Mouse (Mus musculus) adrenal gland, adult 8-10 months (tissue): Measurements from ENCODE around the gene Pex3. TPM values are rescaled to one million over a fixed set of nuclear protein-coding genes. Genes with fewer than 3 reads are reported as not detected.

ENCODE experiments used
- DNase-seq: peaks from one replicate; pipeline ENCODE4 v3.0.0; 2022
- total RNA-seq, 4 experiments: library from RNA; stranded (reverse); gene quantifications; 2 replicates each; pipeline ENCODE4 v1.2.4; 2022

Gene Pex3
- 10 to 100 TPM; 29.0 to 37.5 (median 30.5) TPM for total RNA-seq

GRCm38 (mm10) chr10:13552646-13553497 is at the start of gene Pex3, which contains the start of gene Adat2:
Gene Pex3, minus strand, starts transcription at chr10:13553142.
Gene Adat2, plus strand, starts transcription at chr10:13552894.
- peak; percentile 84 for DNase-seq

GRCm38 (mm10) chr10:13600926-13601325 is 48.0 kb upstream of the Pex3 start:
- DNase-seq = no peak

GRCm38 (mm10) chr10:13597491-13597890 is 44.5 kb upstream of the Pex3 start:
- DNase-seq = no peak

- DNase-seq = peak; percentile 30
Measured at GRCm38 (mm10) chr10:13596866-13597265, 43.9 kb upstream of the Pex3 start.

- DNase-seq = no peak
Measured at GRCm38 (mm10) chr10:13596073-13596472, 43.1 kb upstream of the Pex3 start.

- DNase-seq = no peak
Measured at GRCm38 (mm10) chr10:13593529-13593928, 40.6 kb upstream of the Pex3 start.

GRCm38 (mm10) chr10:13592196-13592595 is 39.3 kb upstream of the Pex3 start:
- no peak for DNase-seq

- DNase-seq = no peak
Measured at GRCm38 (mm10) chr10:13587914-13588313, 35.0 kb upstream of the Pex3 start.

- no peak for DNase-seq
Measured at GRCm38 (mm10) chr10:13577123-13577522, 24.2 kb upstream of the Pex3 start.

- no peak for DNase-seq
Measured at GRCm38 (mm10) chr10:13572410-13572809, 19.5 kb upstream of the Pex3 start.

GRCm38 (mm10) chr10:13572003-13572402 is 19.1 kb upstream of the Pex3 start:
- peak; percentile 13 for DNase-seq

- no peak for DNase-seq
Measured at GRCm38 (mm10) chr10:13570697-13571538, 18.0 kb upstream of the Pex3 start.

- no peak for DNase-seq
Measured at GRCm38 (mm10) chr10:13569818-13570217, 16.9 kb upstream of the Pex3 start.

GRCm38 (mm10) chr10:13566393-13566792 is 13.5 kb upstream of the Pex3 start:
- no peak for DNase-seq

- DNase-seq = no peak
Measured at GRCm38 (mm10) chr10:13565080-13565448, 12.1 kb upstream of the Pex3 start.

- peak; percentile 42 for DNase-seq
Measured at GRCm38 (mm10) chr10:13564364-13565079, 11.6 kb upstream of the Pex3 start.

GRCm38 (mm10) chr10:13560014-13560674 is 7.2 kb upstream of the Pex3 start:
- no peak for DNase-seq

GRCm38 (mm10) chr10:13554316-13554715 is 1.4 kb upstream of the Pex3 start:
- DNase-seq = no peak

GRCm38 (mm10) chr10:13553498-13553985 is 600 bp upstream of the Pex3 start:
- DNase-seq = no peak

- no peak for DNase-seq
Measured at GRCm38 (mm10) chr10:13541721-13542120, 11.2 kb downstream of the Pex3 start.

GRCm38 (mm10) chr10:13539769-13540333 is 13.1 kb downstream of the Pex3 start:
- DNase-seq = no peak

- no peak for DNase-seq
Measured at GRCm38 (mm10) chr10:13536706-13537105, 16.2 kb downstream of the Pex3 start.
